Mouse (Mus musculus) hindbrain, embryonic 13.5 days (tissue): ENCODE results near the gene Vmn1r24. TPM values are rescaled to one million over a fixed set of nuclear protein-coding genes. Genes with fewer than 3 reads are reported as not detected.
"Not testable (repeated sequence)": the region's sequence is repeated elsewhere in the genome, so short reads cannot be mapped to it uniquely, and the experiment has no call there.

Experiments used
- ATAC-seq: fragments of 200-750 bp; cut with Nextera tagmentation; 2 replicates; pipeline ENCODE4 v1.8.0; 2017; ENCODE audit warnings: moderate TSS enrichment; ENCODE audit not compliant: low FRiP score
- H3K27ac ChIP-seq: fragments of 300-500 bp; sonication (generic); 2 replicates; pipeline ENCODE4 v1.5.1; 2015; ENCODE audit warnings: inconsistent platforms, mild to moderate bottlenecking, moderate library complexity
- H3K27me3 ChIP-seq: fragments of 300-500 bp; sonication (generic); 2 replicates; pipeline ENCODE4 v1.6.1; 2015; ENCODE audit warnings: mild to moderate bottlenecking, inconsistent platforms
- H3K36me3 ChIP-seq: fragments of 300-500 bp; sonication (generic); 2 replicates; pipeline ENCODE4 v1.6.1; 2015; ENCODE audit warnings: mild to moderate bottlenecking, inconsistent platforms
- H3K4me1 ChIP-seq: fragments of 300-500 bp; sonication (generic); replicated peaks from 2 replicates; pipeline ENCODE4 v1.6.1; 2015; ENCODE audit warnings: inconsistent platforms
- H3K4me2 ChIP-seq: fragments of 300-500 bp; sonication (generic); 2 replicates; pipeline ENCODE4 v1.6.1; 2015; ENCODE audit warnings: inconsistent platforms, mild to moderate bottlenecking, moderate library complexity
- H3K4me3 ChIP-seq: fragments of 300-500 bp; sonication (generic); 2 replicates; pipeline ENCODE4 v1.5.1; 2015; ENCODE audit warnings: mild to moderate bottlenecking, inconsistent platforms
- H3K9ac ChIP-seq: fragments of 300-500 bp; sonication (generic); 2 replicates; pipeline ENCODE4 v1.6.1; 2015; ENCODE audit warnings: mild to moderate bottlenecking, inconsistent platforms
- H3K9me3 ChIP-seq: fragments of 300-500 bp; sonication (generic); 2 replicates; pipeline ENCODE4 v1.6.1; 2016; ENCODE audit warnings: inconsistent platforms
- WGBS: fragments of 180-500 bp; shearing (Covaris S2); methylation state at CpG from one replicate; pipeline ENCODE4 v1.1.7; 2015; 5-methylcytosine and 5-hydroxymethylcytosine counted together
- polyA plus RNA-seq: library from polyadenylated mRNA; unstranded; fragments of >200 nt; fragmentation: Nextera tagmentation; extraction: Ambion mirVana; gene quantifications from 2 replicates; pipeline ENCODE4 v1.2.1, GENCODE M21; 2015

Vmn1r24 gene
- polyA plus RNA-seq: not detected in 2 replicates

- not testable (repeated sequence) for ATAC-seq, H3K4me2 ChIP-seq, H3K9me3 ChIP-seq, H3K9ac ChIP-seq, H3K4me1 ChIP-seq, H3K36me3 ChIP-seq, H3K27me3 ChIP-seq, H3K4me3 ChIP-seq, H3K27ac ChIP-seq
- WGBS: 86% methylated on average over 1 of the region's 1 CpGs
Observed at GRCm38 (mm10) chr6:57961403-57961802, at the start of gene Vmn1r24. Gene Vmn1r24, minus strand, starts transcription at chr6:57961503.

- Histone ChIP-seq H3K27ac (no peak within 1 kb of the TSS), H3K4me3 (no peak within 1 kb of the TSS), H3K9me3 (no peaks in the 10 kb centered on the region), H3K36me3 (no peaks in the 10 kb centered on the region), H3K27me3 (no peaks in the 10 kb centered on the region), H3K4me1 (no peaks in the 10 kb centered on the region), H3K9ac (no peak within 1 kb of the TSS), H3K4me2 (no peak within 1 kb of the TSS)
- ATAC-seq: no peak
- 82% methylated on average over 3 of the region's 3 CpGs for WGBS
Observed at GRCm38 (mm10) chr6:57980710-57981109, 19.4 kb upstream of the Vmn1r24 start, which contains the start of gene Vmn1r25. Gene Vmn1r25, minus strand, starts transcription at chr6:57980810.

GRCm38 (mm10) chr6:57926738-57927137, 34.6 kb downstream of the Vmn1r24 start, which contains the start of gene Vmn1r23:
Gene Vmn1r23, minus strand, starts transcription at chr6:57926838.
- H3K27me3 ChIP-seq: no peaks in the 10 kb centered on the region
- no peak for ATAC-seq
- WGBS: 95% methylated on average over 1 of the region's 1 CpGs

GRCm38 (mm10) chr6:57907928-57908327, 53.4 kb downstream of the Vmn1r24 start, which contains the start of gene Vmn1r22:
Gene Vmn1r22, minus strand, starts transcription at chr6:57908028.
- Histone ChIP-seq H3K9ac (no peak within 1 kb of the TSS), H3K4me2 (no peak within 1 kb of the TSS), H3K36me3 (no peaks in the 10 kb centered on the region), H3K9me3 (no peaks in the 10 kb centered on the region), H3K27ac (no peak within 1 kb of the TSS), H3K27me3 (no peaks in the 10 kb centered on the region), H3K4me1 (no peaks in the 10 kb centered on the region), H3K4me3 (no peak within 1 kb of the TSS)
- WGBS: 87% methylated on average over 1 of the region's 1 CpGs
- no peak for ATAC-seq

More at GRCm38 (mm10) chr6:57926738-57927137, 34.6 kb downstream of the Vmn1r24 start, which contains the start of gene Vmn1r23:
- no peak within 1 kb of the TSS for H3K4me3 ChIP-seq
- H3K36me3 ChIP-seq: no peaks in the 10 kb centered on the region
- H3K27ac ChIP-seq: no peak within 1 kb of the TSS
- H3K9me3 ChIP-seq: no peaks in the 10 kb centered on the region
- no peak within 1 kb of the TSS for H3K9ac ChIP-seq
- no peaks in the 10 kb centered on the region for H3K4me1 ChIP-seq
- no peak within 1 kb of the TSS for H3K4me2 ChIP-seq

Other genes with a start within 250 kb of the Vmn1r24 start
- gene Vopp1, start 136.3 kb downstream of the Vmn1r24 start, polyA plus RNA-seq: 190 and 195 TPM in 2 replicates
- not detected in 2 replicates for gene Vmn1r21, start 111.2 kb downstream of the Vmn1r24 start, polyA plus RNA-seq
- gene Vmn1r22, start 53.5 kb downstream of the Vmn1r24 start, polyA plus RNA-seq: not detected in 2 replicates
- gene Vmn1r23, start 34.7 kb downstream of the Vmn1r24 start, polyA plus RNA-seq: not detected in 2 replicates
- not detected in 2 replicates for gene Vmn1r25, start 19.3 kb upstream of the Vmn1r24 start, polyA plus RNA-seq
- gene Vmn1r26, start 53.7 kb upstream of the Vmn1r24 start, polyA plus RNA-seq: not detected in 2 replicates